Mouse (Mus musculus): ENCODE measurements around the gene Inppl1. TPM values are rescaled to one million over a fixed set of nuclear protein-coding genes. Genes with fewer than 3 reads are reported as not detected.
A peak's percentile ranks its signal among the peaks of the same experiment; 100 is the strongest.

The Inppl1 gene
- polyA plus RNA-seq, 1 experiment from 2014 or later, result 38.4 TPM

DNA sequence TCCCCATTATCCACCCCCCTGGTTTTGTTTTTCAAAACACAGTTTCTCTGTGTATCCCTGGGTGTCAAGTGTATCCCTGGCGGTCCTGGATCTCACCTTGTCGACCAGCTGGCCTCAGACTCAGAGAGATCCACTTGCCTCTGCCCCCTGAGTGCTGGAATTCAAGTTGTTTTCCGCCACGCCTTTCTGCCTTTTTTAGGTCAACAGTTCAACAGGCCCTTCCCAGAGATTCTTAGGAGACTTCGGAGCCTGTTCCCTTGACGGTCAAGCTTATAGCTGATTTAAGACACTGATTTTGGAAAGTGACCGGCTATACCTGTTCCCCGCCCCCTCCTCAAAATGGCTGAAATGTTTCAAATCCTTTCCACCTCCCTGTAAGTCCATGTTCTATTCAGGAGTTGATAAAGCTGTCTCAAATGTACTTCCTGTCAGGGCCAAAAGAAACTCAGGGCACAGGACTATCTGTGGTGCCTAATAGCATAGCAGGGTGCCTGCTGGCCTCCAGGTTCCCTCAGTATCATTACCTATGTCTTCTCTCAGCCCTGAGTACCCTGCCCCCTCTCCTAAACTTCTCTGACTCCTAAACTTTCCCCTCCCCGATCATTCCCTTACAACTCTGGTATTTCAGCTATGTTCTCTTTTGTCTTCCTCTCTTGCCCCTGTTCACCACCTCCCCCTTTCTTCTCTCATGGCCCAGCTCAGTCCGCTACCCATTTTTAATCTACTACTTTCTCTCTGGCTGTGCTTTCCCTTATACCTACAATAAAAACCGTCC is 28.6 kb upstream of the Inppl1 start:
- Histone ChIP-seq H3K9me3 (no peaks in the 10 kb centered on the region), H3K27ac (replicated peaks) (no peak overlapping the region), H3K4me3 (no peak overlapping the region), H3K27me3 (replicated peaks; ENCODE audit: low read depth, poor library complexity, severe bottlenecking) (no peaks in the 10 kb centered on the region), H3K36me3 (replicated peaks) (no peaks in the 10 kb centered on the region), H3K4me1 (peaks cover 7% of the 10 kb centered on the region; the same call in 1 of the 2 replicates)
- 84% methylated on average over 11 of the region's 11 CpGs for WGBS
- no peak for DNase-seq (ENCODE audit: low spot score)

DNA sequence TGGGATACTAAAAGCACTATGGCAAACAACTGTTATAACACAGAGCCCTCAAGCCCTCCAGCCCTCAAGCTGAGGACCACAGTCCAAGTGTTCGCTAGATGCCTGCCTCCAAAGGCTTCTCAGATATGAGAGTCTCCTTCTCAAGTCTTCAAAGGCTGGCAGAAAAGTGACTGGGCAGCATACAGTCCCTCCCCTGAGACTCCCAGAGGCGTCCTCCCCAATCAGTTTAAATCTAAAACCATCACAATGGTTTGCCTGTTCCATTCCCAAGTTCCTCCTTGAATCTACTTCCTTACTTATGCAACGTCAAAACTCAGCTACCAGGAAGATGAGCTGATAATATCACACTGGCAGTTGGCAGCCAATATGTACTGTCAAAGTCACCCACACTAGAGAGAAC is 25.4 kb upstream of the Inppl1 start, which contains the start of gene Anapc15:
TSS of gene Anapc15 (plus strand) at position 301 of the 400 bp plus-strand sequence.
- Histone ChIP-seq H3K27me3 (replicated peaks; ENCODE audit: low read depth, poor library complexity, severe bottlenecking) (no peaks in the 10 kb centered on the region), H3K36me3 (replicated peaks) (no peaks in the 10 kb centered on the region), H3K4me3 (no peak within 1 kb of the TSS), H3K9me3 (no peaks in the 10 kb centered on the region), H3K4me1 (no peaks in the 10 kb centered on the region), H3K27ac (replicated peaks) (no peak within 1 kb of the TSS)
- DNase-seq (ENCODE audit: low spot score), result no peak
- 71% methylated on average over 3 of the region's 3 CpGs for WGBS

- Histone ChIP-seq H3K4me3 (no peak overlapping the region), H3K4me1 (no peaks in the 10 kb centered on the region), H3K36me3 (replicated peaks) (no peaks in the 10 kb centered on the region), H3K27ac (replicated peaks) (no peak overlapping the region), H3K27me3 (replicated peaks; ENCODE audit: low read depth, poor library complexity, severe bottlenecking) (no peaks in the 10 kb centered on the region), H3K9me3 (no peaks in the 10 kb centered on the region)
- no peak for DNase-seq (ENCODE audit: low spot score)
- 67% methylated on average over 3 of the region's 3 CpGs for WGBS
Measured at GRCm38 (mm10) chr7:101862291-101862690, 24.3 kb upstream of the Inppl1 start.

DNA sequence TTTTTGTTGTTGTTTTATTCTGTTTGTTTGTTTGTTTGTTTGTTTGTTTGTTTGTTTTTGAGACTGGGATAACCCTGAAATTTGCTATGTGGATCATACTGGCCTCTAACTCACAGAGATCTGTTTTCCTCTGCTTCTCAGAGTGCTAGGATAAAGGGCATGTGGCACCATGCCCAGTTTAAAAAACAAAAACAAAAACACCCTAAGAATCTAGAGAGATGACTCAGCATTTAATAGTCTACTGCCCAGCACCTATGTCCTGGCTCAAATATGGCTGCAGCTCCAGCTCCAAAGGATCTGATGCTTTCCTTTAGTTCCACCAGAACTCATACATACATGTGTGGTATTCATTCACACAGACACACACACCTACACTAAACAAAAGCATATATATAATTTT is 22.9 kb upstream of the Inppl1 start:
- Histone ChIP-seq H3K4me3 (no peak overlapping the region), H3K9me3 (no peaks in the 10 kb centered on the region), H3K4me1 (no peaks in the 10 kb centered on the region), H3K27ac (replicated peaks) (no peak overlapping the region), H3K36me3 (replicated peaks) (no peaks in the 10 kb centered on the region), H3K27me3 (replicated peaks; ENCODE audit: low read depth, poor library complexity, severe bottlenecking) (no peaks in the 10 kb centered on the region)
- DNase-seq (ENCODE audit: low spot score), result no peak

GRCm38 (mm10) chr7:101858362-101858761 is 20.3 kb upstream of the Inppl1 start:
- H3K27ac ChIP-seq (replicated peaks), result no peak overlapping the region
- no peak for DNase-seq (ENCODE audit: low spot score)
- 85% methylated on average over 9 of the region's 9 CpGs for WGBS
- no peaks in the 10 kb centered on the region for H3K27me3 ChIP-seq (replicated peaks; ENCODE audit: low read depth, poor library complexity, severe bottlenecking)
- H3K9me3 ChIP-seq, result no peaks in the 10 kb centered on the region
- H3K4me1 ChIP-seq, result no peaks in the 10 kb centered on the region
- H3K36me3 ChIP-seq (replicated peaks), result no peaks in the 10 kb centered on the region
- H3K4me3 ChIP-seq, result no peak overlapping the region

- H3K27me3 ChIP-seq (replicated peaks; ENCODE audit: low read depth, poor library complexity, severe bottlenecking), result no peaks in the 10 kb centered on the region
- H3K36me3 ChIP-seq (replicated peaks), result no peaks in the 10 kb centered on the region
- no peaks in the 10 kb centered on the region for H3K4me1 ChIP-seq
- WGBS, result 92% methylated on average over 4 of the region's 4 CpGs
- no peaks in the 10 kb centered on the region for H3K9me3 ChIP-seq
- DNase-seq (ENCODE audit: low spot score), result no peak
- H3K27ac ChIP-seq (replicated peaks), result no peak within 1 kb of the TSS
- no peak within 1 kb of the TSS for H3K4me3 ChIP-seq
Measured at GRCm38 (mm10) chr7:101857094-101857493, 19.1 kb upstream of the Inppl1 start, which contains the start of gene Folr2. Gene Folr2, minus strand, starts transcription at chr7:101857194.

DNA sequence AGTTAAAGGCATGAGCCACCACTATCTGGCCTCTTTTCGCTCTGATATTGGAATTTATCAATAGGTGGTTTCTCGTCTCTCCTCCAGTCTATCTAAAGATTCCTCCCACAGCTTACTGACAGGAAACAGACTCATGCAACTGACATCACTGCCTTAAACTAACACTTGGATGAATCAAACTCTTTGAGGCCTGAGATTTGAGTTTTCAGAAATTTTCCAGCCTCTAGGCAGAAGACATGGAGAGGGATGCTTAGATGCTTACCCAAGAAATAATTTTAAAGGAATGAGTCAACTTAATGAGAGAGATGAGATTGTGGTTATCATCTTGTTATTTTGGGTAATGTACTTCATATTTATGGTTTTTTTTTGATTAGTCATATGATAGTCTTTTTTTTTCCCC is 15.8 kb upstream of the Inppl1 start:
- H3K27me3 ChIP-seq (replicated peaks; ENCODE audit: low read depth, poor library complexity, severe bottlenecking), result no peaks in the 10 kb centered on the region
- no peak for DNase-seq (ENCODE audit: low spot score)
- 84% methylated on average over 2 of the region's 2 CpGs for WGBS
- no peak overlapping the region for H3K4me3 ChIP-seq
- no peaks in the 10 kb centered on the region for H3K36me3 ChIP-seq (replicated peaks)
- H3K27ac ChIP-seq (replicated peaks), result no peak overlapping the region
- H3K9me3 ChIP-seq, result no peaks in the 10 kb centered on the region
- peaks cover under 1% of the 10 kb centered on the region; the same call in 1 of the 2 replicates for H3K4me1 ChIP-seq

DNA sequence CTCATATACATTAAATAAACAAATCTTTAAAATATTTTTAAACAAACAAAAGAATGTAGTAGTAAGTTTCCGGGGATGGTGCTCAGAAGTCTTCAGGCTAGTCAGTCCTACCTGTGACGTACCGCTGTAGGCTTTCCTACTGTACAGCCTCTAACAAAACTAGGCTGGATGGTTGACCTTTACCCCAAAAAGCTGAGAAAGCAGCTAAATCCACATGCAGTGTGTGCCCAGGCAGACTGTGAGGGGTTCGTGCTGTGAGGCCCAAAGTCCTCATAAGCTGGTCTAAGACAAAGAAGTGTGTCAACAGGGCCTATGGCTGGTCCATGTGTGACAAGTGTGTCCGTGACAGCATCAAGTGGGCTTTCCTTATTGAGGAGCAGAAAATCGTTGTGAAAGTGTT is 14.8 kb upstream of the Inppl1 start:
- no peak overlapping the region for H3K4me3 ChIP-seq
- H3K27ac ChIP-seq (replicated peaks), result no peak overlapping the region
- peaks cover 3% of the 10 kb centered on the region; the same call in 1 of the 2 replicates for H3K4me1 ChIP-seq
- H3K9me3 ChIP-seq, result no peaks in the 10 kb centered on the region
- H3K27me3 ChIP-seq (replicated peaks; ENCODE audit: low read depth, poor library complexity, severe bottlenecking), result no peaks in the 10 kb centered on the region
- WGBS, result 91% methylated on average over 6 of the region's 6 CpGs
- no peak for DNase-seq (ENCODE audit: low spot score)
- no peaks in the 10 kb centered on the region for H3K36me3 ChIP-seq (replicated peaks)

- Histone ChIP-seq H3K27ac (replicated peaks) (no peak overlapping the region), H3K4me3 (no peak overlapping the region), H3K4me1 (peaks cover 3% of the 10 kb centered on the region; the same call in 1 of the 2 replicates), H3K9me3 (no peaks in the 10 kb centered on the region), H3K36me3 (replicated peaks) (no peaks in the 10 kb centered on the region), H3K27me3 (replicated peaks; ENCODE audit: low read depth, poor library complexity, severe bottlenecking) (no peaks in the 10 kb centered on the region)
- no peak for DNase-seq (ENCODE audit: low spot score)
- WGBS, result 84% methylated on average over 6 of the region's 6 CpGs
Measured at GRCm38 (mm10) chr7:101851689-101852088, 13.7 kb upstream of the Inppl1 start.

GRCm38 (mm10) chr7:101847934-101848333 is 9.9 kb upstream of the Inppl1 start:
- no peaks in the 10 kb centered on the region for H3K36me3 ChIP-seq (replicated peaks)
- 95% methylated on average over 1 of the region's 1 CpGs for WGBS
- no peak overlapping the region for H3K27ac ChIP-seq (replicated peaks)
- H3K4me3 ChIP-seq, result no peak overlapping the region
- no peak for DNase-seq (ENCODE audit: low spot score)
- H3K27me3 ChIP-seq (replicated peaks; ENCODE audit: low read depth, poor library complexity, severe bottlenecking), result no peaks in the 10 kb centered on the region
- H3K4me1 ChIP-seq, result peaks cover 3% of the 10 kb centered on the region; the same call in 1 of the 2 replicates
- no peaks in the 10 kb centered on the region for H3K9me3 ChIP-seq

DNA sequence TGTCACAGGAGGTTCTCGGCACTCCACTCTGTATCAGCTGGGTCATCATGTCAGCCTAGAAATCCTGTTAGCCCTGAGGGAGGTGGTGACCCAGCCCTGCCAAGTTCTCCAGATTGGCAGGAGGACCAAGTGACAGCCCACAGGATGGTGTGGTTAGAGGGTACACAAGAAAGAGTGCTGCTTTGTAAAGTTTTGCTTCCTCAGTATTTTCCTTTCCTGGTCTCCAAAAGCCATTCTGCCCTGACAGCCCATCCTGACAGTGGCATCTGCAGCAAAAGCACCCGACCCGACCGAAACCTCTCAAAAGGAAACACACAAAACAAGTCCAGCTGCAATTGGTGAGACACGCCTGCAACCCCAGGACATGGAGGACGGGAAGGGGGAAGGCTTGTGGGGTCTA is 6.2 kb upstream of the Inppl1 start:
- H3K27me3 ChIP-seq (replicated peaks; ENCODE audit: low read depth, poor library complexity, severe bottlenecking), result no peaks in the 10 kb centered on the region
- WGBS, result 75% methylated on average over 6 of the region's 6 CpGs
- no peak overlapping the region for H3K27ac ChIP-seq (replicated peaks)
- no peak for DNase-seq (ENCODE audit: low spot score)
- peaks cover 3% of the 10 kb centered on the region; the same call in 1 of the 2 replicates for H3K36me3 ChIP-seq (replicated peaks)
- H3K9me3 ChIP-seq, result no peaks in the 10 kb centered on the region
- no peak overlapping the region for H3K4me3 ChIP-seq
- peaks cover 5% of the 10 kb centered on the region for H3K4me1 ChIP-seq

DNA sequence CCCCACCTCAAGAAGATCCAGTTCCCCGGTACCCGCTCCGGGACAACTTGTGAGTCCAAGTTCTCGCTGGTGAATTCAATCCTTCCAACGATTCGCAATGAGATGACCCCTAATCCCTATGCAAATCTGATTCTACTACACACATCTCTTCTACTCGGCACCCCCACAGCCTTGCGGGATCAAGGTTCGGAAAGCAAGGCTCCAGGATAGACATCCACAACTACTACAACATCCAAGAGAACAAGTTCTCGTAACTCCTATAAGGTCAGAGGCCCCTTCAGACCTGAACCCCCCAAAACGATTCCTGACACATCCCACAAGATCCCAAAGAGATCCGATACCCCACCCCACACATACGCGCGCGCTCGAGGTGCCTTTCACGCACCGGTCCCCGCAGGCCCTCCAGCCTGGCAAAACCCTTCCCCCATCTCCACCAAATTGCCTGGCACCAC is 849 bp downstream of the Inppl1 start:
- no peaks in the 10 kb centered on the region for H3K27me3 ChIP-seq (replicated peaks; ENCODE audit: low read depth, poor library complexity, severe bottlenecking)
- under 1% methylated on average over 20 of the region's 20 CpGs for WGBS
- H3K4me3 ChIP-seq, result peak overlapping the region; percentile 88
- H3K36me3 ChIP-seq (replicated peaks), result peaks cover 26% of the 10 kb centered on the region
- no peaks in the 10 kb centered on the region for H3K9me3 ChIP-seq
- peaks cover 43% of the 10 kb centered on the region for H3K4me1 ChIP-seq
- peak overlapping the region; percentile 100 for H3K27ac ChIP-seq (replicated peaks)
- no peak for DNase-seq (ENCODE audit: low spot score)
